Mouse (Mus musculus) ovary, adult 18-20 months (tissue): ENCODE measurements at regions not wholly inside any gene's neighbourhood (a gene's known extent, or its start where the extent isn't known, plus 50 kb on each side); places are given as distances from the start of the nearest gene placed in this dataset.
A peak's percentile ranks its signal among the peaks of the same experiment; 100 is the strongest.
"Not testable (repeated sequence)": the region's sequence is repeated elsewhere in the genome, so short reads cannot be mapped to it uniquely, and the experiment has no call there.

Experiments used
- DNase-seq: peaks from one replicate; pipeline ENCODE4 v3.0.0; 2022; ENCODE audit warnings: low spot score, mixed read lengths

DNA sequence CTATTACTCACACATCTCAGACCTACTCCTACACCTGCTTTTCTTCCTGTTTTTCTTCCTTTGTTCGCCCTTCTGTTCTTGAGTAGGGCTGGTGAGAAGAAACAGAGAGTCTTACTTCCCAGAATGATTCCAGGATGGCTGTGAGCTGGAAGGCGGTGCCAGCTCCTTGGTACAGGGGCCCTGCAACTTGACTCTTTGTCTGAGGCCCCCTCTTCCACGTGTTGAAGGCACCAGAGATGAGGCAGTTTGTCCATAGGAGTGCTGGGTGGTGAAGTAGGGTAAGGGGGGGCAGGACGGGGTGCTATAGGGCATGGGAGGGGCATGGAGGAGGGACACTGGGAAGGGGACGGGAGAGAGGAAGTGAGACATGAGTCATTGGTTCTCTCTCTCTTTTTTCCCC lies 60.8 kb downstream of the Dmrta2 start:
- no peak for DNase-seq

GRCm38 (mm10) chr4:110044851-110045618 lies 67.2 kb downstream of the Dmrta2 start:
- DNase-seq: no peak

GRCm38 (mm10) chr4:110045651-110046269 lies 67.9 kb downstream of the Dmrta2 start:
- DNase-seq: no peak

- DNase-seq: no peak
Measured at GRCm38 (mm10) chr4:110046270-110046651, 68.4 kb downstream of the Dmrta2 start.

GRCm38 (mm10) chr4:110050393-110051280 lies 72.8 kb downstream of the Dmrta2 start:
- DNase-seq: peak; percentile 46

- no peak for DNase-seq
Measured at GRCm38 (mm10) chr4:110051281-110051665, 73.4 kb downstream of the Dmrta2 start.

GRCm38 (mm10) chr4:110051872-110052271 lies 74.0 kb downstream of the Dmrta2 start:
- no peak for DNase-seq

GRCm38 (mm10) chr4:110052998-110053397 lies 75.1 kb downstream of the Dmrta2 start:
- no peak for DNase-seq

DNA sequence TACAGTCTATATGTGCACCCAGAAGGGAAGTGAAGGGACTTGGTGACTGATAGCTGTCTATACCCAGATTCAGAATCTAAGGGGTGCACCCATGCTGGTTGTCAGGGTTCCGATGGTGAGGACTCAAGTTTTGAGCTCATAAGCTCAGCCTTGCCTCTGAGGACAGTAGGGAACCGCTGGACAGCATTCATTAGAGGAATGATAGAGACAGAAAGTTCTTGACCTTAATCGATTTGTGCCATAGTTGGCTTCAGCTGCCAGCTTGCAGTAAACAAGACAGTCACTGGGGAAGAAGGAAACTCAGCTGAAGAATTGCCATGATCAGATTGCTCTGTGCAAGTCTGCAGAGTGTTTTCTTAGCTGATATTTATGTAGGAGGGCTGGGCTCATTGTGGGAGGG lies 96.0 kb downstream of the Dmrta2 start:
- no peak for DNase-seq

DNA sequence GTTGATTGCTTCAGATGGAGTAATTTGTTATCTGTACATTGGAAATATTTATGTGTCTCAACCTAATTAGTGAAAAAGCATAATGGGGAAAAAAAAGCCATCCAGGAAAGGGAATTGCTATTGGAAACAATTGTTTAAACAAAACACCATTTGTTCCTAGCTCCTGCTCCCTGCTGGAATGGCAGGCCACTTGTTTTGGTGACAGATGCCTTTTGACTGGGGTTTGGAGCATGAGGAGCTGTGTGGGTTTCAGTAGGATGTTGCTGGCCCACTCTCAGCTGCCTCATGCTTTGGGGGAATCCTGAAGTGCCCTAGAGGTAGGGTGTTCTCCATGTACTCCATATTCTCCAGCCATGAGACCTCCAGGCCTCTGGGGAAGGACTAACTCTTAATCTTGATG lies 105.5 kb downstream of the Dmrta2 start:
- no peak for DNase-seq

- peak; percentile 14 for DNase-seq
Measured at GRCm38 (mm10) chr4:110087570-110088247, 109.9 kb downstream of the Dmrta2 start.

DNA sequence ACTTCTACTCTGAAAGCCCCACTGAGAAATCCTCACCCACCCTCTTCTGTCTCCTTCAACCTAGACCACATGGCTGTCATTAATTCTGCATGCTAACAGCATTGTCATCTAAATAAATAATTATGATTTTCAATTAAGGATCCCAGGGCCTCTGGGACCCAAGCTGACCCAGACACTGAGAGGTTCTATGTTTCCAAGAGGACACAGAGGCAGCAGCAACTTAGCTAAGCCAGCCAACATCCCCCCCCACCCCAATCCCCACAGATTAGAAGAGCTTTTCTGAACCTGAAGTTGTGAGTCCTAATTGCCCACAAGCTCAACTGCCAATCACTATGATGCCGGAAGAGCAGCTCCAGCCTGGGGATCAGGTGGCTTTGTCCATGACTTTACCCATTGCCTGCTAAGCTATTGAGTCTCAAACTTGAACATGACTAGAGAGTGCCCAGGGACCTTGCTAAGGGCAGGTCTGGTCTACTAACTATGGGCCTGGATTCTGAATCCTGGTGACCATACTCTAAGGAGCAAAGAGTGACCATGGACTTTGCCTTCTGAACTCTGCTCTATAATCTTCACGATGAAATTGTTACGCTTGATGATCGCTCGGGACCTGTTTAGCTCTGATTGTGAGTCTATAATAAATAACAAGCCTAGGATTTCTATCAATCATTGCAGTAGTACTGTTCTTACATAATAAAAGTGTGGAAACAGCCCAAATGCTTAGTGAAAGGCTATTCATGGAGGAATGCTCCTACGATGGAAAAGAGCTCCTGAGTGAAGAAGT lies 115.4 kb downstream of the Dmrta2 start:
- DNase-seq: no peak

DNA sequence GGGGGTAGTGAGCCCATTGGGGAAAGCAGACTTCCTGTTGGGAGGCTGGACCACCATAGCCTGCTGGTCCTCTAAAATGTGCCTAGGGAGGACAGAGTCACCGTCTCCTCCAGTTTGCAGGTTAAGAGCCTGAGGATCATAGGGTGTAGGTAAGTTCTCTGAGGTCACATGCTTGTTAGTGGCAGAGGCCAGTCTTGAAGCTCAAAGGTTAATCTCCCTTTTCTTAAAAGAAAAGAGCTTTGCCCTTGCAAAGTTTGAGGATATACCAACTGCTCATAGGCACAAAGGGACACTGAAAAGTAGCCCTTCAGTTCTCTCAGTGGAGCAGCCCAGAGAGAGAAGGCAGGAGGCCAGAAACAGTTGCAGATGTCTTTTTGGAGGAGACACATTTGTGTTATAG lies 116.7 kb downstream of the Dmrta2 start:
- DNase-seq: no peak

DNA sequence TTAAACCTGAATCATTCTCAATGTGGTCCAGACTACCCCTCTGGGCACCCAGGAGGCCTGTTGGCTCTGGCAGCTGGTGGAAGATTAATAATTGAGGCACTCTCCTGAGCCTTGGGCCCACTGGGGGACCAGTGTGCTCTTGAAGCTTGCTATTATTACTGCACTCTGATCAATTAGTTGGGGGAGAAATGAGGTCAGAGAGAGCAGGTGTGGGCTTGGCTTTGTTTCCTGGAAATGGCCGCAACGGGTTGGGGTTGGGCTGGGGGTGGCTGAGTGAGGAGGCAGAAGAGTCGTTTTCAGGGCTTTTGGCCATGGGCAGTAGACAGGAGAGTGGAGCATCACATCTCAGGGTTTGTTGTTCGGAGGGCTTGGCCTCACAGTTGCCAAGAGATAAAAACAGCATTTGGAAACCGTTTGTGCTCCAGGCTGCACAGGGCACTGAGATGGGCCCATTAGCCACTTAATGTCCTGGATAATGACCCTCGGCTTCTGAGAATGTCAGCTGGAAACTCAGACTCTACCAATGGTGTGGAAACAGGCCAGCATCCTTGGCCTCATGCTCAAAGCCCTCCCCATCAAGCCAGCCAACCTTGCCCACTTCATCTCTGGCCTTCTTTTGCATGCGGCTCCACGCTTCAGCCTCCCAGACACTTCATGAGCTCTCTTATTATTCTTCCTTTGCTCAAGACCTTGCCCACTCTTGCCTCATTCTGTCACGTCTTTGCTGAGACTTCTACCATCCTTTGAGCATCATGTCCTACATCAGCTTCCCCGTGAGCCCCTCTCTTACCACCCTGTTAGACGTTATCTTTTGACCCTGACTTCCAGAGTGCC lies 118.1 kb downstream of the Dmrta2 start:
- DNase-seq: no peak

GRCm38 (mm10) chr4:110104119-110104518 lies 126.3 kb downstream of the Dmrta2 start:
- not testable (repeated sequence) for DNase-seq

DNA sequence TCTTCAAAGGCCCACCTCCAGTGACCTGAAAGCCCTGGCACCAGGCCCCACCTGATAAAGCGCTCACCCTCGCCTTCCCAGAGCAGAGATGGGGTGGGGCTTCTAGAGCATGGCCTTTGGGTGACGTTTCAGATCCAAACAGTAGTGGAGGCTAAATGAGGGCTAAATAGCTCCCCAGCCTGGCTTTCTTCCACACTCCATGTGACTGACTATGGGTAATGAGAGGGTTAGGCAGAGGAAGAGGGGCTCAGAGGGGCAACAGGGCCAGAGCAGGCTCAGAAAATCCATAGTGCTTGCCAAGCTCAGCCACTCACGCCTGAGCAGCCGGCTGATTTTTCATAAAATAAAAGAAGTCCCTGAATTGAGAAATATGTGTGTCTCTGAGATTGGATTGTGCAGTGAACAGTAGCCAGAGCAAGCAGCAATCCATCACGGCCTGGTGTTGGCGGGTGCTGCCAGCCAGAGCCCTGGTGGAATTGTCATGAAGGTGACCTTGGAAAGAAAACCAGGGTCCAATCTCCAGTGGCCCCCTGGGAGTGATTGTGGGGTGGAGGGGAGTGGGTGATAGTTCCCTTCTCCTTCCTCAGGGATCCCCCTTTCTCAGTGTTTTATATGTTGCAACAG lies 128.9 kb downstream of the Dmrta2 start:
- no peak for DNase-seq

GRCm38 (mm10) chr4:110119438-110119837 lies 141.6 kb downstream of the Dmrta2 start:
- no peak for DNase-seq

DNA sequence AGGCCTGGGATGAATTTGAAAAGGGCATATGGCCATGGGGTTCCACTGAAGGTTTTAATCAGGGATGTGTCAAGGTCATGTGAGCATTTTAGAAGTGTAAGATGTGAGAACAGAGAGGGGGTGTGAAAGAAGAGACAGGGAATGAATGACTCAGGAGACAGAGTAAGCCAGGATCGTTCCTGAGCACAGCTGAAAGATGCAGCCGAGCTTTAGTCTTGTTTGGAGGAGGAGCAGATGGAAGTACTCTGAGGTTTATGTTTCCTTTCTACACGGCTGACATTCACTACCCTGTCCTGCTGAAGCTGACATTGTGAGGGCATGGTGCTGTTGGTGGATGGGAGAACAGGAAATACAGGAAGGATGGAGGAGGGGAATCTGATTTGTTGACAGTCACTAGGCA lies 142.0 kb downstream of the Dmrta2 start:
- DNase-seq: no peak

DNA sequence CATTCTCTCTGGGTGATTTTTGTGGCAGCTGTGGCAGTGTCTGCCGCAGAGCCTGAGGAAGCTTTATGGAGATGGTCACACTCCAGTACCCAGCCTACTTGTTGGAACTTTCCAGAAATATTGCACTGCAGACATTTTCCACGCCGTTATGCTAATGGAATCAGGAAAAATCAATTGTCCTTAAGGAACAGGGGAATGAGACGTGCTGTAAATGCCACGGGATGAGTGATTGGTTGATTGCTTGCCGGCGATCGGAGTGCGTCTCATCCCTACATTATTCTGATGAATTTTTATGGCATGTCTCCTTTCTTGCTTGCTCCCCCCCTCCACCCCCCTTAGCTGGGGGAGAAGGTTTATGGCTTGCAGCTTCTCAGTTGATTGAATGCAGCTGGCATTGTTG lies 142.9 kb downstream of the Dmrta2 start:
- DNase-seq: no peak

- DNase-seq: no peak
Measured at GRCm38 (mm10) chr4:110121447-110121846, 143.6 kb downstream of the Dmrta2 start.
